Mouse (Mus musculus) neural tube, embryonic 13.5 days (tissue): ENCODE measurements around the gene Fcrl5. TPM values are rescaled to one million over a fixed set of nuclear protein-coding genes. Genes with fewer than 3 reads are reported as not detected.

Experiments
- ATAC-seq: fragments of 200-750 bp; cut with Nextera tagmentation; 2 replicates; pipeline ENCODE4 v1.8.0; 2017; ENCODE audit warnings: low read depth, mild to moderate bottlenecking, moderate TSS enrichment, moderate library complexity
- H3K27ac ChIP-seq: fragments of 300-500 bp; sonication (generic); replicated peaks from 2 replicates; pipeline ENCODE4 v1.5.1; 2015; ENCODE audit warnings: moderate library complexity, mild to moderate bottlenecking, inconsistent platforms
- H3K27me3 ChIP-seq: fragments of 300-500 bp; sonication (generic); 2 replicates; pipeline ENCODE4 v1.6.1; 2015; ENCODE audit warnings: mild to moderate bottlenecking, inconsistent platforms
- H3K36me3 ChIP-seq: fragments of 300-500 bp; sonication (generic); 2 replicates; pipeline ENCODE4 v1.6.1; 2015; ENCODE audit warnings: mild to moderate bottlenecking, inconsistent platforms
- H3K4me1 ChIP-seq: fragments of 300-500 bp; sonication (generic); replicated peaks from 2 replicates; pipeline ENCODE4 v1.6.1; 2015; ENCODE audit warnings: inconsistent platforms
- H3K4me2 ChIP-seq: fragments of 300-500 bp; sonication (generic); 2 replicates; pipeline ENCODE4 v1.6.1; 2015; ENCODE audit warnings: inconsistent platforms, mild to moderate bottlenecking, moderate library complexity
- H3K4me3 ChIP-seq: fragments of 300-500 bp; sonication (generic); 2 replicates; pipeline ENCODE4 v1.5.1; 2015; ENCODE audit warnings: mild to moderate bottlenecking, inconsistent platforms
- H3K9ac ChIP-seq: fragments of 300-500 bp; sonication (generic); 2 replicates; pipeline ENCODE4 v1.6.1; 2015; ENCODE audit warnings: moderate library complexity, mild to moderate bottlenecking, inconsistent platforms
- H3K9me3 ChIP-seq: fragments of 300-500 bp; sonication (generic); 2 replicates; pipeline ENCODE4 v1.6.1; 2016; ENCODE audit warnings: inconsistent platforms
- WGBS: fragments of 180-500 bp; shearing (Covaris S2); methylation state at CpG from one replicate; pipeline ENCODE4 v1.1.7; 2015; 5-methylcytosine and 5-hydroxymethylcytosine counted together
- polyA plus RNA-seq: library from polyadenylated mRNA; unstranded; fragments of >200 nt; fragmentation: Nextera tagmentation; extraction: Ambion mirVana; gene quantifications from 2 replicates; pipeline ENCODE4 v1.2.1, GENCODE M21; 2015

Gene Fcrl5
- not detected in 2 replicates for polyA plus RNA-seq

- ATAC-seq: no peak
- 91% methylated on average over 5 of the region's 5 CpGs for WGBS
These were observed at the start of gene Fcrl5 for GRCm38 (mm10) chr3:87435479-87435878. TSS of gene Fcrl5 (plus strand) at chr3:87435773.

GRCm38 (mm10) chr3:87390935-87391334 is 44.6 kb upstream of the Fcrl5 start:
- WGBS: 84% methylated on average over 1 of the region's 1 CpGs
- ATAC-seq: no peak
- Histone ChIP-seq H3K27me3 (no peaks in the 10 kb centered on the region), H3K4me2 (no peak overlapping the region), H3K27ac (no peak overlapping the region), H3K4me3 (no peak overlapping the region), H3K4me1 (no peaks in the 10 kb centered on the region), H3K9ac (no peak overlapping the region), H3K9me3 (no peaks in the 10 kb centered on the region), H3K36me3 (no peaks in the 10 kb centered on the region)

More at GRCm38 (mm10) chr3:87435479-87435878, at the start of gene Fcrl5:
- no peaks in the 10 kb centered on the region for H3K9me3 ChIP-seq
- no peaks in the 10 kb centered on the region for H3K36me3 ChIP-seq
- H3K4me3 ChIP-seq: no peak within 1 kb of the TSS
- no peak within 1 kb of the TSS for H3K4me2 ChIP-seq
- H3K27ac ChIP-seq: no peak within 1 kb of the TSS
- no peak within 1 kb of the TSS for H3K9ac ChIP-seq
- H3K4me1 ChIP-seq: no peaks in the 10 kb centered on the region
- no peaks in the 10 kb centered on the region for H3K27me3 ChIP-seq

- Histone ChIP-seq H3K4me3 (no peak overlapping the region), H3K4me2 (no peak overlapping the region), H3K9me3 (no peaks in the 10 kb centered on the region), H3K27me3 (no peaks in the 10 kb centered on the region), H3K4me1 (no peaks in the 10 kb centered on the region), H3K36me3 (no peaks in the 10 kb centered on the region), H3K9ac (no peak overlapping the region), H3K27ac (no peak overlapping the region)
- WGBS: 69% methylated on average over 4 of the region's 4 CpGs
- no peak for ATAC-seq
These were observed 36.8 kb upstream of the Fcrl5 start for GRCm38 (mm10) chr3:87398809-87399208.

GRCm38 (mm10) chr3:87399906-87400305 is 35.7 kb upstream of the Fcrl5 start:
- no peaks in the 10 kb centered on the region for H3K36me3 ChIP-seq
- WGBS: 78% methylated on average over 4 of the region's 4 CpGs

GRCm38 (mm10) chr3:87401321-87401720 is 34.3 kb upstream of the Fcrl5 start:
- Histone ChIP-seq H3K4me3 (no peak overlapping the region), H3K9me3 (no peaks in the 10 kb centered on the region), H3K4me2 (no peak overlapping the region), H3K36me3 (no peaks in the 10 kb centered on the region), H3K27ac (no peak overlapping the region), H3K4me1 (no peaks in the 10 kb centered on the region), H3K27me3 (no peaks in the 10 kb centered on the region), H3K9ac (no peak overlapping the region)
- WGBS: 78% methylated on average over 5 of the region's 5 CpGs
- no peak for ATAC-seq

More at GRCm38 (mm10) chr3:87399906-87400305, 35.7 kb upstream of the Fcrl5 start:
- no peaks in the 10 kb centered on the region for H3K4me1 ChIP-seq
- H3K9me3 ChIP-seq: no peaks in the 10 kb centered on the region
- no peak overlapping the region for H3K9ac ChIP-seq
- H3K27ac ChIP-seq: no peak overlapping the region
- H3K27me3 ChIP-seq: no peaks in the 10 kb centered on the region
- no peak overlapping the region for H3K4me3 ChIP-seq
- H3K4me2 ChIP-seq: no peak overlapping the region
- no peak for ATAC-seq

- Histone ChIP-seq H3K27ac (no peak overlapping the region), H3K4me3 (no peak overlapping the region), H3K4me1 (no peaks in the 10 kb centered on the region), H3K9me3 (no peaks in the 10 kb centered on the region), H3K4me2 (no peak overlapping the region), H3K36me3 (no peaks in the 10 kb centered on the region), H3K9ac (no peak overlapping the region), H3K27me3 (no peaks in the 10 kb centered on the region)
- 32% methylated on average over 4 of the region's 4 CpGs for WGBS
- ATAC-seq: no peak
These were observed 27.4 kb upstream of the Fcrl5 start for GRCm38 (mm10) chr3:87408171-87408570.

- H3K4me1 ChIP-seq: no peaks in the 10 kb centered on the region
- H3K4me3 ChIP-seq: no peak overlapping the region
- H3K27me3 ChIP-seq: no peaks in the 10 kb centered on the region
- ATAC-seq: no peak
- H3K27ac ChIP-seq: no peak overlapping the region
- H3K36me3 ChIP-seq: no peaks in the 10 kb centered on the region
- no peaks in the 10 kb centered on the region for H3K9me3 ChIP-seq
- H3K9ac ChIP-seq: no peak overlapping the region
- H3K4me2 ChIP-seq: no peak overlapping the region
- WGBS: 85% methylated on average over 4 of the region's 4 CpGs
These were observed 26.2 kb upstream of the Fcrl5 start for GRCm38 (mm10) chr3:87409196-87409935.

GRCm38 (mm10) chr3:87410605-87411004 is 25.0 kb upstream of the Fcrl5 start:
- H3K27ac ChIP-seq: no peak overlapping the region
- no peaks in the 10 kb centered on the region for H3K27me3 ChIP-seq
- H3K4me2 ChIP-seq: no peak overlapping the region
- no peaks in the 10 kb centered on the region for H3K4me1 ChIP-seq
- H3K9me3 ChIP-seq: no peaks in the 10 kb centered on the region
- no peak overlapping the region for H3K4me3 ChIP-seq
- no peaks in the 10 kb centered on the region for H3K36me3 ChIP-seq
- H3K9ac ChIP-seq: no peak overlapping the region
- ATAC-seq: no peak
- WGBS: 79% methylated on average over 6 of the region's 6 CpGs

GRCm38 (mm10) chr3:87411150-87411549 is 24.4 kb upstream of the Fcrl5 start:
- H3K4me2 ChIP-seq: peak overlapping the region; percentile 7; the same call in 1 of the 2 replicates

GRCm38 (mm10) chr3:87420645-87421044 is 14.9 kb upstream of the Fcrl5 start:
- H3K9me3 ChIP-seq: no peaks in the 10 kb centered on the region
- no peaks in the 10 kb centered on the region for H3K4me1 ChIP-seq
- H3K27ac ChIP-seq: no peak overlapping the region
- H3K27me3 ChIP-seq: no peaks in the 10 kb centered on the region
- no peak for ATAC-seq
- 71% methylated on average over 1 of the region's 1 CpGs for WGBS
- no peak overlapping the region for H3K9ac ChIP-seq
- no peak overlapping the region for H3K4me2 ChIP-seq
- H3K4me3 ChIP-seq: no peak overlapping the region
- H3K36me3 ChIP-seq: no peaks in the 10 kb centered on the region

More at GRCm38 (mm10) chr3:87411150-87411549, 24.4 kb upstream of the Fcrl5 start:
- Histone ChIP-seq H3K36me3 (no peaks in the 10 kb centered on the region), H3K4me1 (no peaks in the 10 kb centered on the region), H3K27me3 (no peaks in the 10 kb centered on the region), H3K4me3 (no peak overlapping the region), H3K9me3 (no peaks in the 10 kb centered on the region), H3K27ac (no peak overlapping the region), H3K9ac (no peak overlapping the region)
- no peak for ATAC-seq
- WGBS: 17% methylated on average over 12 of the region's 12 CpGs

- 84% methylated on average over 4 of the region's 4 CpGs for WGBS
- Histone ChIP-seq H3K4me3 (no peak overlapping the region), H3K4me2 (no peak overlapping the region), H3K27me3 (no peaks in the 10 kb centered on the region), H3K9me3 (no peaks in the 10 kb centered on the region), H3K27ac (no peak overlapping the region), H3K4me1 (no peaks in the 10 kb centered on the region), H3K36me3 (no peaks in the 10 kb centered on the region), H3K9ac (no peak overlapping the region)
- ATAC-seq: no peak
These were observed 13.1 kb upstream of the Fcrl5 start for GRCm38 (mm10) chr3:87422386-87422910.

GRCm38 (mm10) chr3:87440586-87440985 is 5.0 kb downstream of the Fcrl5 start:
- H3K4me2 ChIP-seq: no peak overlapping the region
- no peak overlapping the region for H3K4me3 ChIP-seq
- H3K27me3 ChIP-seq: no peaks in the 10 kb centered on the region
- WGBS: 84% methylated on average over 1 of the region's 1 CpGs
- no peak for ATAC-seq
- no peak overlapping the region for H3K27ac ChIP-seq
- no peak overlapping the region for H3K9ac ChIP-seq
- H3K4me1 ChIP-seq: no peaks in the 10 kb centered on the region
- no peaks in the 10 kb centered on the region for H3K36me3 ChIP-seq
- no peaks in the 10 kb centered on the region for H3K9me3 ChIP-seq

GRCm38 (mm10) chr3:87443968-87444367 is 8.4 kb downstream of the Fcrl5 start:
- H3K9ac ChIP-seq: no peak overlapping the region
- H3K4me2 ChIP-seq: no peak overlapping the region
- no peaks in the 10 kb centered on the region for H3K36me3 ChIP-seq
- no peaks in the 10 kb centered on the region for H3K27me3 ChIP-seq
- H3K4me1 ChIP-seq: no peaks in the 10 kb centered on the region
- no peaks in the 10 kb centered on the region for H3K9me3 ChIP-seq
- no peak overlapping the region for H3K4me3 ChIP-seq
- 78% methylated on average over 6 of the region's 6 CpGs for WGBS
- ATAC-seq: no peak
- no peak overlapping the region for H3K27ac ChIP-seq
